Mouse (Mus musculus) right cerebral cortex, postnatal 36 days (tissue): ENCODE measurements at regions not wholly inside any gene's neighbourhood (a gene's known extent, or its start where the extent isn't known, plus 50 kb on each side); places are given as distances from the start of the nearest gene placed in this dataset.
A peak's percentile ranks its signal among the peaks of the same experiment; 100 is the strongest.
"Not testable (repeated sequence)": the region's sequence is repeated elsewhere in the genome, so short reads cannot be mapped to it uniquely, and the experiment has no call there.

Source experiments
- DNase-seq, 2 experiments: peaks; one replicate each; pipeline ENCODE4 v3.0.0; 2022; ENCODE audit warnings: low spot score in 2 of 2, mixed read lengths in 1 of 2

- no peak for DNase-seq
Measured at GRCm38 (mm10) chr16:42546229-42547163, 206.0 kb upstream of the Gap43 start.

GRCm38 (mm10) chr16:42517321-42517720, 176.9 kb upstream of the Gap43 start:
- no peak for DNase-seq

- no peak for DNase-seq
Measured at GRCm38 (mm10) chr16:42515929-42516328, 175.5 kb upstream of the Gap43 start.

- DNase-seq = no peak
Measured at GRCm38 (mm10) chr16:42505107-42505506, 164.7 kb upstream of the Gap43 start.

GRCm38 (mm10) chr16:42501713-42502112, 161.3 kb upstream of the Gap43 start:
- DNase-seq = no peak

- not testable (repeated sequence) for DNase-seq
Measured at GRCm38 (mm10) chr16:42501109-42501508, 160.7 kb upstream of the Gap43 start.

- DNase-seq = no peak
Measured at GRCm38 (mm10) chr16:42499514-42499913, 159.1 kb upstream of the Gap43 start.

- no peak for DNase-seq
Measured at GRCm38 (mm10) chr16:42498368-42498767, 157.9 kb upstream of the Gap43 start.

- DNase-seq = no peak
Measured at GRCm38 (mm10) chr16:42493596-42493995, 153.1 kb upstream of the Gap43 start.

- no peak for DNase-seq
Measured at GRCm38 (mm10) chr16:42488745-42489144, 148.3 kb upstream of the Gap43 start.

GRCm38 (mm10) chr16:42479978-42480377, 139.5 kb upstream of the Gap43 start:
- no peak for DNase-seq

- DNase-seq = no peak
Measured at GRCm38 (mm10) chr16:42466976-42467375, 126.5 kb upstream of the Gap43 start.

- DNase-seq = no peak
Measured at GRCm38 (mm10) chr16:42456335-42456984, 116.0 kb upstream of the Gap43 start.

GRCm38 (mm10) chr16:42453338-42453737, 112.9 kb upstream of the Gap43 start:
- DNase-seq = no peak

- DNase-seq = no peak
Measured at GRCm38 (mm10) chr16:42449840-42450444, 109.5 kb upstream of the Gap43 start.

GRCm38 (mm10) chr16:42444863-42445423, 104.5 kb upstream of the Gap43 start:
- peak; percentile 39 to 48 for DNase-seq

- no peak for DNase-seq
Measured at GRCm38 (mm10) chr16:42444408-42444862, 104.0 kb upstream of the Gap43 start.

GRCm38 (mm10) chr16:42440822-42441221, 100.4 kb upstream of the Gap43 start:
- no peak for DNase-seq

- DNase-seq = no peak
Measured at GRCm38 (mm10) chr16:42431529-42431928, 91.1 kb upstream of the Gap43 start.

- no peak for DNase-seq
Measured at GRCm38 (mm10) chr16:42416673-42417072, 76.2 kb upstream of the Gap43 start.

GRCm38 (mm10) chr16:42412031-42412430, 71.6 kb upstream of the Gap43 start:
- DNase-seq = not testable (repeated sequence)

- DNase-seq = peak; percentile 5 to 21
Measured at GRCm38 (mm10) chr16:42396596-42396995, 56.1 kb upstream of the Gap43 start.
